Mouse (Mus musculus) stomach, postnatal 0 days (tissue): Measurements from ENCODE around the gene Arfgef2. TPM values are rescaled to one million over a fixed set of nuclear protein-coding genes. Genes with fewer than 3 reads are reported as not detected.
"Not testable (repeated sequence)": the region's sequence is repeated elsewhere in the genome, so short reads cannot be mapped to it uniquely, and the experiment has no call there.

Experiments
- ATAC-seq: fragments of 200-750 bp; cut with Nextera tagmentation; 2 replicates; pipeline ENCODE4 v1.8.0; 2017; ENCODE audit not compliant: low FRiP score, low TSS enrichment
- DNase-seq: peaks from one replicate; pipeline ENCODE4 v3.0.0-alpha.2; 2016; ENCODE audit warnings: low spot score
- H3K27ac ChIP-seq: fragments of 300-500 bp; sonication (generic); replicated peaks from 2 replicates; pipeline ENCODE4 v1.5.1; 2014; ENCODE audit warnings: mild to moderate bottlenecking, control low read depth
- H3K27me3 ChIP-seq: fragments of 300-500 bp; sonication (generic); 2 replicates; pipeline ENCODE4 v1.6.1; 2014; ENCODE audit warnings: low read length; ENCODE audit not compliant: control insufficient read depth, insufficient read depth
- H3K36me3 ChIP-seq: fragments of 300-500 bp; sonication (generic); 2 replicates; pipeline ENCODE4 v1.6.1; 2014; ENCODE audit warnings: low read length, mixed read lengths; ENCODE audit not compliant: control insufficient read depth, insufficient read depth
- H3K4me1 ChIP-seq: fragments of 300-500 bp; sonication (generic); replicated peaks from 2 replicates; pipeline ENCODE4 v1.6.1; 2014; ENCODE audit warnings: antibody characterized with exemption; ENCODE audit not compliant: control insufficient read depth, insufficient read depth
- H3K4me2 ChIP-seq: fragments of 300-500 bp; sonication (generic); replicated peaks from 2 replicates; pipeline ENCODE4 v1.6.1; 2014; ENCODE audit warnings: low read depth, mild to moderate bottlenecking, control low read depth, moderate library complexity
- H3K4me3 ChIP-seq: fragments of 300-500 bp; sonication (generic); 2 replicates; pipeline ENCODE4 v1.5.1; 2014; ENCODE audit warnings: low read depth, low read length, control low read depth
- H3K9ac ChIP-seq: fragments of 300-500 bp; sonication (generic); 2 replicates; pipeline ENCODE4 v1.6.1; 2014; ENCODE audit warnings: mild to moderate bottlenecking, low read length, control low read depth, mixed read lengths
- H3K9me3 ChIP-seq: fragments of 300-500 bp; sonication (generic); 2 replicates; pipeline ENCODE4 v1.6.1; 2016; ENCODE audit warnings: low read length; ENCODE audit not compliant: control insufficient read depth
- CTCF ChIP-seq: IDR thresholded peaks from 2 replicates; pipeline ENCODE4 v1.5.1; 2016; ENCODE audit warnings: antibody characterized with exemption, low read depth, mild to moderate bottlenecking, moderate library complexity
- EP300 ChIP-seq: optimal IDR thresholded peaks from 2 replicates; pipeline ENCODE3; 2016; ENCODE audit warnings: antibody characterized with exemption
- WGBS: fragments of 180-500 bp; shearing (Covaris S2); extraction: QIAGEN DNeasy Blood & Tissue Kit; methylation state at CpG from one replicate; pipeline ENCODE4 v1.1.7; 2014; 5-methylcytosine and 5-hydroxymethylcytosine counted together
- polyA plus RNA-seq: library from polyadenylated mRNA; unstranded; fragments of >200 nt; fragmentation: Nextera tagmentation; extraction: Ambion mirVana; gene quantifications from 2 replicates; pipeline ENCODE4 v1.2.1, GENCODE M21; 2015

Gene Arfgef2
- polyA plus RNA-seq, 1 experiment from 2014 or later = 3.1 TPM

DNA sequence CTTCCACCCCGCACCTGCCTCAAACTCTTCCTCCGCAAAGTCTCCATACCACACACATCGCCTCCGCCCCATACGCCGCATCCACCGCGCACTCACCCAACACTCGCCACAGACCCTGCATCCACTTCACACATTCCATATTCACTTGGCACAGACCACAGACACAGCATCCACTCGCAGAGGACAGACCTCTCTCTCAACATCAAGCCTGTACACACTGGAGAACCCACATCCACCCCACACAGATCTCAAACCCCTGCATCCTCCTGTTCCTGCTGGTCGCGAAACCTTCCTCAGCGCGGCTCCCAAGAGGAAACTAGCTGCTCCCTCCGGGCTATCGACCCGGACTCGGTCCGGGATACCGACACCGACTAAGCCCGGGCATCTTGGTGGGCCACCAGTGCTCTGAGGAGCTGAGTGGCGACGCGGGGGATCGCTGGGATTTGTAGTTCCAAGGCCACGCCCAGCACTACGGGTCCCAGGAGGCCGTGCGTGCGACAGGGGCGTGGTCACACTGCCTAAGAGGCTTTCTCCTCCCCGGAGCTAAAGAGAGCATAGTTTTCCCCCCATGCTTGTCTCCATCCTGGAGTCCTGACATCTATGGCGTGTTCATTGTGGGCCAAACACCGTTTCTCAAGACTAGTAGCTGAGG lies 18.9 kb upstream of the Arfgef2 start:
- Histone ChIP-seq H3K4me1 (no peaks in the 10 kb centered on the region), H3K4me2 (peak overlapping the region; percentile 82), H3K36me3 (no peaks in the 10 kb centered on the region), H3K9me3 (no peaks in the 10 kb centered on the region), H3K27me3 (no peaks in the 10 kb centered on the region), H3K27ac (no peak overlapping the region), H3K9ac (peak overlapping the region; percentile 54), H3K4me3 (peak overlapping the region; percentile 48)
- under 1% methylated on average over 35 of the region's 35 CpGs for WGBS
- DNase-seq = peak; percentile 89
- no peak for TF ChIP-seq EP300
- TF ChIP-seq CTCF = no peak
- ATAC-seq = peak; percentile 95

DNA sequence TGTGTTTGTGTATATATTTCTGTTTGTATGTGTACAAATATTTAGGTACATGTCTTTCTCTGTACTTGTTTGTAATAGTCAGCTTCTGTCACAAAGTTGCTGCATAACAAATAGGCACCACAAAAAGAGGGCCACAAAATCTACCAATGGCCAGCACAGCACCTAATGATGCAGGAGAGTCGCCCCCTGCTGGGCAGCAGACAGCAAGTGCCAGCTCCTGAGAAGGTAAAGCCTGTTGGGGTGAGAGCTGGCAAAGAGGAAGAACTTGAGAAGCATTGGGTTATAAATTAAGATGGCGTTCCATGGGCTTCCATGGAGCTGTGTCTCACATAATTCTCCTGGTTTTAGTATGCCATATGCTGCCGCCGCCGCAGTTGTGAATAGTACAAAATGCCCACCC lies 13.7 kb upstream of the Arfgef2 start:
- H3K4me1 ChIP-seq = 0 out of 2 replicates have a peak, but pooled peaks cover 2% of the 10 kb centered on the region
- no peaks in the 10 kb centered on the region; the same call in 1 of the 2 replicates for H3K36me3 ChIP-seq
- no peak overlapping the region for H3K4me2 ChIP-seq
- no peak overlapping the region for H3K4me3 ChIP-seq
- no peaks in the 10 kb centered on the region for H3K27me3 ChIP-seq
- H3K27ac ChIP-seq = no peak overlapping the region
- DNase-seq = no peak
- WGBS = 75% methylated on average over 5 of the region's 5 CpGs
- no peak overlapping the region for H3K9ac ChIP-seq
- peak; percentile 54 for TF ChIP-seq CTCF
- TF ChIP-seq EP300 = no peak
- H3K9me3 ChIP-seq = no peaks in the 10 kb centered on the region
- ATAC-seq = no peak

DNA sequence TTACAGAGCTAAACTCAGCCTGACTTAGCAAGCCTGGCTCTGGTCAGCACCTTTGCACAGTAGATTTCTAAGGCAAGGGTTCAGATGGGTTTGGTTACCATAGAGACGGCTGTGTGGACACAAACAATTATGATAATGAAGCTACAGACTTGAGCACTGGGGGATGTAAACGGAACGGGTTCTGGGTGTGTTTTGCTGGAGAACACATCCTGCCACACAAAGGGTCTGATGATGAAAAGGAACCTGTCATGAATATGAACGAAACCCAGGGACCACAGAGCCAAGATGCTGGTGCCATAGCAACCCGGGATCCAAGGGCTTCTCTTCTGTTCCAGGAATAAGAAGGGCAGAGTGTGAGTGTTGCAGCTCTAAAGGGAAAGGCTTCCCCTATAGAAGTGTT lies 13.0 kb upstream of the Arfgef2 start, which contains the start of gene Trp53rkb:
TSS of gene Trp53rkb (plus strand) at position 177 of the 400 bp plus-strand sequence.
- 71% methylated on average over 5 of the region's 5 CpGs for WGBS

DNA sequence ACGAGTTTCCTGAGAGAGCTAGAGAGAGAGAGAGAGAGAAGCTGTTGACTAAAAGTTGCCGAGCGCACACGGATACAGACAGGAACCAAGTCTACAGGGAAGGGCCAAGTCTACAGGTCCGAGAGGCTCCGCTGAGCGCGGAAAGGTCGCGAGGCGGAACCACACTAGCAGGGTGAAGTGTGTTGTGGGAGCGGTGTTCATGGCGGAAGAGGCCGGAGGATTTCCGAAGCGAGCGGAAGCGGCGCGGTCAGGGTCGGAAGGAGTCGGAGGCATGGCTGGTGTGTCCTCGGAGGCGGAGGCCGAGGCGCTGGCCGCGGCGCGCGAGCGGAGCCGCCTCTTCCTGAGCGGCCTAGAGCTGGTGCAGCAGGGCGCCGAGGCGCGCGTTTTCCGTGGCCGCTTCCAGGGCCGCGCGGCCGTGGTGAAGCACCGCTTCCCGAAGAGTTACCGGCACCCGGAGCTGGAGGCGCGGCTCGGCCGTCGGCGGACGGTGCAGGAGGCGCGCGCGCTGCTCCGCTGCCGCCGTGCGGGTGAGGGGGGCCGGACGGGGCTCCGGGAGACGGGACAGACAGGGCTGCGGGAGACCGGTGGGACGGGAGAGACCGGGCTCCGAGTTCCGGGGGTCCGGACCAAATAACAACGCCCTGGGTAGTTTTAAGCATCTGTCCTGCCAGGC lies 11.7 kb upstream of the Arfgef2 start:
- ATAC-seq = peak; percentile 93
- H3K27ac ChIP-seq = peak overlapping the region; percentile 85
- H3K4me3 ChIP-seq = peak overlapping the region; percentile 70
- not testable (repeated sequence) for H3K36me3 ChIP-seq, H3K27me3 ChIP-seq, H3K9me3 ChIP-seq, H3K4me1 ChIP-seq
- H3K4me2 ChIP-seq = peak overlapping the region; percentile 70
- peak; percentile 87 for DNase-seq
- WGBS = under 1% methylated on average over 68 of the region's 76 CpGs
- peak overlapping the region; percentile 80 for H3K9ac ChIP-seq

More for the DNA sequence above, 13.0 kb upstream of the Arfgef2 start, which contains the start of gene Trp53rkb:
- no peaks in the 10 kb centered on the region for H3K9me3 ChIP-seq
- DNase-seq (no peak), ATAC-seq (no peak)
- peak within 1 kb of the TSS; percentile 85 for H3K27ac ChIP-seq
- no peaks in the 10 kb centered on the region; the same call in 1 of the 2 replicates for H3K36me3 ChIP-seq
- peak within 1 kb of the TSS; percentile 70 for H3K4me2 ChIP-seq
- peak within 1 kb of the TSS; percentile 80 for H3K9ac ChIP-seq
- peak within 1 kb of the TSS; percentile 70 for H3K4me3 ChIP-seq
- no peak for TF ChIP-seq EP300
- no peak for TF ChIP-seq CTCF
- H3K4me1 ChIP-seq = 0 out of 2 replicates have a peak, but pooled peaks cover 2% of the 10 kb centered on the region
- no peaks in the 10 kb centered on the region for H3K27me3 ChIP-seq

DNA sequence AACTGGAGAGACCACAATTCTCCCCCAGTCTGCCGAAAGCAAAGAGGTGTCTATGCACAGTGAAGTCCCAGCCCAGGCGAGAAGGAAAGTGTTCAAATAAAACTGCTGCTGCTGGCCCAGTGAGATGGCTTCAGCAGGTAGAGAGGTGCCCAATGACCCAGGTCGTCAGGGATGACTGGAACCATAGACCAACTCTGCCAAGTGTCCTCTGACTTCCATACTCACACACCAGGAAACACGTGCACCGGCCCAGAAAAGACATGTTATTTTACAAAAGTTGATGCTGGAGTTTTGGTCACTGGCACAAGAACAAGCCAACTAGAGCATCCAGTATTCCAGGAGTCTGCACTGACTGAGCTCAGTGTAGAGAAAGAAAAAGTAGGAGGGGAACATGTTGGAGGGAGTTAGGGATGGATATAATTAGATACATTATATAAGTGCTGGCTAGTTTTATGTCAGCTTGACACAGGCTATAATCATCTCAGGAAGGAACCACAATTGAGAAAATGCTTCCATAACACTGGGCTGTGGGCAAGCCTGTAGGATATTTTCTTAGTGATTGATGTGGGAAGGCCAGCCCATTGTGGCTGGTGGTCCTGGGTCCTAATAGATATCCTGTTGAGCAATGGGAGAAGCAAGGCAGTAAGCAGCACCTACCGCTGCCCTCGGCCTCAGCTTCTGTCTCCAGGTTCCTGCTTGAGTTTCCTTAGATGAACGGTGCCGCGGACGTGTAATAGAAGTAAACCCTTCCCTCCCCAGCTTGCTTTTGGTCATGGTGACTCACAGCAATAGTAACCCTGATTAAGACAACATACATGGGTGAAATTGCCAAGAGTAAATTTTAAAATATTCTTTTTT lies 5.5 kb upstream of the Arfgef2 start:
- no peaks in the 10 kb centered on the region for H3K27me3 ChIP-seq
- TF ChIP-seq CTCF (no peak), EP300 (no peak)
- 76% methylated on average over 11 of the region's 11 CpGs for WGBS
- no peak overlapping the region for H3K4me2 ChIP-seq
- DNase-seq (no peak), ATAC-seq (no peak)
- no peak overlapping the region for H3K27ac ChIP-seq
- no peaks in the 10 kb centered on the region for H3K9me3 ChIP-seq
- H3K9ac ChIP-seq = no peak overlapping the region
- H3K4me1 ChIP-seq = no peaks in the 10 kb centered on the region
- H3K36me3 ChIP-seq = peaks cover 2% of the 10 kb centered on the region; the same call in 1 of the 2 replicates
- H3K4me3 ChIP-seq = no peak overlapping the region
